Mouse (Mus musculus): Measurements from ENCODE around the gene Pxk. TPM values are rescaled to one million over a fixed set of nuclear protein-coding genes. Genes with fewer than 3 reads are reported as not detected.

Gene Pxk
- total RNA-seq (2021), result 10 to 100 TPM; 27.4 to 29.6 TPM

- intact Hi-C loops (cut with DNase I), result loop anchor here (5.0 kb wide), 1 partner anchor 59 kb away; no protein-coding TSS in a partner anchor
- DNase-seq (ENCODE audit: extremely low spot score in 1 of 2, low spot score in 2 of 2), result peak; percentile 79 to 94
These were observed at the start of gene Pxk for GRCm38 (mm10) chr14:8097978-8098686. TSS of gene Pxk (plus strand) at chr14:8098211.

GRCm38 (mm10) chr14:8049334-8049733 is 48.7 kb upstream of the Pxk start:
- DNase-seq (ENCODE audit: extremely low spot score in 1 of 2, low spot score in 2 of 2), result no peak
- intact Hi-C loops (cut with DNase I), result no loop called here

- DNase-seq (ENCODE audit: extremely low spot score in 1 of 2, low spot score in 2 of 2), result no peak
- intact Hi-C loops (cut with DNase I), result no loop called here
These were observed 46.1 kb upstream of the Pxk start for GRCm38 (mm10) chr14:8051869-8052268.

- no peak for DNase-seq (ENCODE audit: extremely low spot score in 1 of 2, low spot score in 2 of 2)
- intact Hi-C loops (cut with DNase I), result no loop called here
These were observed 45.4 kb upstream of the Pxk start for GRCm38 (mm10) chr14:8052661-8053060.

- no peak for DNase-seq (ENCODE audit: extremely low spot score in 1 of 2, low spot score in 2 of 2)
- intact Hi-C loops (cut with DNase I), result no loop called here
These were observed 43.5 kb upstream of the Pxk start for GRCm38 (mm10) chr14:8054310-8055102.

- intact Hi-C loops (cut with DNase I), result no loop called here
- no peak for DNase-seq (ENCODE audit: extremely low spot score in 1 of 2, low spot score in 2 of 2)
These were observed 41.9 kb upstream of the Pxk start for GRCm38 (mm10) chr14:8056076-8056475.

- intact Hi-C loops (cut with DNase I), result no loop called here
- DNase-seq (ENCODE audit: extremely low spot score in 1 of 2, low spot score in 2 of 2), result no peak
These were observed 38.1 kb upstream of the Pxk start for GRCm38 (mm10) chr14:8059938-8060337.

- DNase-seq (ENCODE audit: extremely low spot score in 1 of 2, low spot score in 2 of 2), result no peak
These were observed 35.9 kb upstream of the Pxk start for GRCm38 (mm10) chr14:8062076-8062475.

GRCm38 (mm10) chr14:8062537-8063301 is 35.3 kb upstream of the Pxk start:
- intact Hi-C loops (cut with DNase I), result no loop called here

More at GRCm38 (mm10) chr14:8062076-8062475, 35.9 kb upstream of the Pxk start:
- intact Hi-C loops (cut with DNase I), result no loop called here

GRCm38 (mm10) chr14:8063835-8064785 is 33.9 kb upstream of the Pxk start:
- intact Hi-C loops (cut with DNase I), result no loop called here

More at GRCm38 (mm10) chr14:8062537-8063301, 35.3 kb upstream of the Pxk start:
- DNase-seq (ENCODE audit: extremely low spot score in 1 of 2, low spot score in 2 of 2), result peak in 1 of 2 experiments; percentile 56

GRCm38 (mm10) chr14:8080165-8080679 is 17.8 kb upstream of the Pxk start, which contains the start of gene Rpp14:
TSS of gene Rpp14 (plus strand) at chr14:8080367.
- DNase-seq (ENCODE audit: extremely low spot score in 1 of 2, low spot score in 2 of 2), result peak; percentile 93 to 95
- intact Hi-C loops (cut with DNase I), result no loop called here

More at GRCm38 (mm10) chr14:8063835-8064785, 33.9 kb upstream of the Pxk start:
- DNase-seq (ENCODE audit: extremely low spot score in 1 of 2, low spot score in 2 of 2), result no peak

GRCm38 (mm10) chr14:8080718-8081117 is 17.3 kb upstream of the Pxk start:
- DNase-seq (ENCODE audit: extremely low spot score in 1 of 2, low spot score in 2 of 2), result no peak
- intact Hi-C loops (cut with DNase I), result no loop called here

- intact Hi-C loops (cut with DNase I), result no loop called here
- DNase-seq (ENCODE audit: extremely low spot score in 1 of 2, low spot score in 2 of 2), result no peak
These were observed 15.1 kb upstream of the Pxk start for GRCm38 (mm10) chr14:8082949-8083348.

GRCm38 (mm10) chr14:8089016-8089415 is 9.0 kb upstream of the Pxk start:
- intact Hi-C loops (cut with DNase I), result no loop called here
- DNase-seq (ENCODE audit: extremely low spot score in 1 of 2, low spot score in 2 of 2), result no peak

- no peak for DNase-seq (ENCODE audit: extremely low spot score in 1 of 2, low spot score in 2 of 2)
- intact Hi-C loops (cut with DNase I), result loop anchor here (5.0 kb wide), 1 partner anchor 255 kb away; no protein-coding TSS in a partner anchor
These were observed 5.4 kb upstream of the Pxk start for GRCm38 (mm10) chr14:8092573-8092972.

GRCm38 (mm10) chr14:8093427-8093826 is 4.6 kb upstream of the Pxk start:
- DNase-seq (ENCODE audit: extremely low spot score in 1 of 2, low spot score in 2 of 2), result no peak
- intact Hi-C loops (cut with DNase I), result loop anchor here (5.0 kb wide), 1 partner anchor 254 kb away; no protein-coding TSS in a partner anchor

- intact Hi-C loops (cut with DNase I), result loop anchor here (5.0 kb wide), 2 partner anchors 62 to 252 kb away; no protein-coding TSS in a partner anchor
These were observed 3.0 kb upstream of the Pxk start for GRCm38 (mm10) chr14:8094931-8095561.

More at GRCm38 (mm10) chr14:8094931-8095561, 3.0 kb upstream of the Pxk start:
- DNase-seq (ENCODE audit: extremely low spot score in 1 of 2, low spot score in 2 of 2), result no peak
